Mouse (Mus musculus): Measurements from ENCODE around the gene Col26a1.
"Not testable (repeated sequence)": the region's sequence is repeated elsewhere in the genome, so short reads cannot be mapped to it uniquely, and the experiment has no call there.

DNA sequence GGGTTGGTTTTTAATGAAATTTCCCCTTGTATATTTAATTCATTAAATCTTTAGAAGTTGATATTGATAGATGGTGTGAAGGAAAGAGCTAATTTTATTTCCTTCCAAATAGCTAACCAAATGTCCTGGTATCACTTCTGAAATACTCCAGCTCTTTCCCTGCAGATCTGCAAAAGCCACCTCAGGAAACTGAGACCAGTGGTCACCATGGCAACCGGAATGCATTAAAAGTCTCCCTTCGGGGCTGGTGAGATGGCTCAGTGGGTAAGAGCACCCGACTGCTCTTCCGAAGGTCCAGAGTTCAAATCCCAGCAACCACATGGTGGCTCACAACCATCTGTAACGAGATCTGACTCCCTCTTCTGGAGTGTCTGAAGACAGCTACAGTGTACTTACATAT lies 156.7 kb downstream of the Col26a1 start:
- not testable (repeated sequence) for TF ChIP-seq CTCF (IDR thresholded peaks at IDR 0.05; ENCODE audit: extremely low read depth, insufficient read depth, insufficient read length, insufficient replicate concordance); POLR2A (IDR thresholded peaks at IDR 0.05; ENCODE audit: low read depth, low read length)
